Mouse (Mus musculus) retina, adult 2 months (tissue): ENCODE measurements around the gene Dcaf8.

Experiments used
- DNase-seq: peaks from one replicate; pipeline ENCODE4 v3.0.0-alpha.2; 2012; ENCODE audit warnings: low read depth, low spot score

Gene Dcaf8

DNA sequence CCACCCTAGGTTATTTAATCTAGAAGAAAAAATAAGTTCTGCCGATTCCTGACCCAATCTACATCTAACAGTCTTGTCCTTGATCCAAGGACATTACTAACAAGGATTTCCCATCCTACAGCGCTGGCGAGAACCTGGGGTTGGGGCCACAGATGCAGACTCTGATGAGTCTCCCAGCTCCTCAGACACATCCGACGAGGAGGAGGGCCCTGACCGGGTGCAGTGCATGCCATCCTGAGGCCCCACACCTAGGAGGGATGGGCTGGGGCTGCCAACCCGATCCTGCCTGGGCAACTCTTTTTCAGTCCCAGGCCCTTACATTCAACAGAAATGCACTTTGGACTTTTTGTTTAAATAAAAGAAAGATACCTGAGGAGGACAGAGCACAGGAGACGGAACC, 46.6 kb downstream of the Dcaf8 start:
- no peak for DNase-seq

GRCm38 (mm10) chr1:172197146-172197545, 49.3 kb downstream of the Dcaf8 start:
- no peak for DNase-seq

- DNase-seq, result no peak
Observed at GRCm38 (mm10) chr1:172197851-172198250, 50.0 kb downstream of the Dcaf8 start.

DNA sequence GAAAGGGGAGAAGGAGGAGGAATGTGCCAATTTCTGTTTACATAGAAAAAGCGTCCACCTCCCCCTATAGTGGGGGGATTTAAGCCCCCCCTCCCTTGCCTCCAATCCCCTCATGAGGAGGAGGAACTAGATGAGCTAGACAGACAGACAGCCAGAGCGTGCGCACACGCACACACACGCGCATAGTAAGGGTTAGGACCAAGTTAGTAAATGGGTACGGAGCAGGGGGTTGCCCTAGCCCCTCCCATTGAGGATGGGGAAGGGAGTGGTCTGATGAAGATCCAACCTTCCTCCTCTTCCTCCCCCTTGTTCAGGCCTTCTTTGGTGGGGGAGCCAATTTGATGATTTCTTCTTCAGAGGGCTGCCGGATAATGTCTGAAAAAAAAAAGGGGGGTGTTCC, 50.4 kb downstream of the Dcaf8 start:
- no peak for DNase-seq

DNA sequence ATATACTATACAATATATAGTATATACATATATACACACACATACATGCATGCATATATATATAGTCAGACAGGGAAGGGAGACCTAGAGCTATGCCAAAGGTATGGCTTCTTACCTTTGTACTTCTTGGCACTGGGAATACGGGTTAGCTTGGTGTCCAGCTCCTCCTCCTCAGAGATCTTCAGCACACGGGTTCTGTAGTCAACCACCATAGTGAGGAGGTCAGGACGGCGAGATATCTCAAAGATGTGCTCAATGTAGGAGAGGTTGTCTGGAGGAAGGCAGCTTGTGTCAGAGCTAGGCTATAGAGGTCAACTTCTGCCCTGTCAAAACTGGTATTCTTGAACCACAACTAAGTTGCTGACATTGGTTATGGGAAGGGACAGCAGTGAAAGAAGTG, 51.1 kb downstream of the Dcaf8 start:
- DNase-seq, result no peak

DNA sequence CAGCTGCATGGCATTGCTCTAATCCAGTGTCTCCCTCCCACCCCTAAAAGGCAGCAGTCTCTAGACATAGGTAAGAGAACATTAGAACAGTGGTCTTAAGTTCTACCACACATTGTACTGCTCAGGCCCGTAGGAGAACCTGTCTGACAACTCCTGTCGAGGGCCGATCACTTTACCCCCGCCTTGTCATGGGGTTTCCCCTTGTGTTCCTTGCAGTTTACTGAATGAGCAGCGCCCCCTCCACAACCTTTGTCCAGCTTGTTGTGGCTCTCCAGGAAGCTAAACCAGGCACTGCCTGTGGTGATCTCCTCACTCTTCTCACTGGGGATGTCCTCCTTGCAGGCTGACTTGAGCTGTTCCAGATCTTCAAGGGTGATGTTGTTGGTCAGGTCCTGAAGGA, 52.3 kb downstream of the Dcaf8 start:
- no peak for DNase-seq

DNA sequence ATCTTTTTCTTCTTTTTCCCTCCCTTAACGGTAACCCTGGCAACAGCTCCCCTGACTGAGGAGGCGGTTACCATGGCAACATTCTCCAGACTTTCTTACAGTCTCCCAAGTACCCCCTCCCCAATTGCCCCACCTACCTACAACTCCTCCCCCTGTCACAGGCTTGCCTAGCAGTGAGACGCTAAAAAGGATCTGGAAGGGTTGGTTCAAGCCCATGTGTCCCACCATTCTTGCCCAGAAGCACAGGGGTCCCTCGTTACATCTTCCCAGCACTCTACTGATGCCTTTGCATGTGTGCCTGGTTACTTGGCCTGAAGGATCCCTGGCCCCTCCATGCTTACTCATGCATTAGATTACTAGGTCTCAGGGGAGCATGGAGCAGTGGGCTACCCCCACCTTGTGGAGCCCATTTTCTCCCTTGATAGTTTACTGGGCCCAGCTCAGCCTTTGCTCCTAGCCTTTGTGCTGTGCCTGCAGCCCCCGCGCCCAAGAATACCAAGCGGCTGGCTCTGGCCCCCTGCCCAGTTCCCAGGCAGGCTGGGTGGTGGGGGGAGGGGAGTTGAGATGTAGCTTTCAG, 53.1 kb downstream of the Dcaf8 start:
- DNase-seq, result no peak

DNA sequence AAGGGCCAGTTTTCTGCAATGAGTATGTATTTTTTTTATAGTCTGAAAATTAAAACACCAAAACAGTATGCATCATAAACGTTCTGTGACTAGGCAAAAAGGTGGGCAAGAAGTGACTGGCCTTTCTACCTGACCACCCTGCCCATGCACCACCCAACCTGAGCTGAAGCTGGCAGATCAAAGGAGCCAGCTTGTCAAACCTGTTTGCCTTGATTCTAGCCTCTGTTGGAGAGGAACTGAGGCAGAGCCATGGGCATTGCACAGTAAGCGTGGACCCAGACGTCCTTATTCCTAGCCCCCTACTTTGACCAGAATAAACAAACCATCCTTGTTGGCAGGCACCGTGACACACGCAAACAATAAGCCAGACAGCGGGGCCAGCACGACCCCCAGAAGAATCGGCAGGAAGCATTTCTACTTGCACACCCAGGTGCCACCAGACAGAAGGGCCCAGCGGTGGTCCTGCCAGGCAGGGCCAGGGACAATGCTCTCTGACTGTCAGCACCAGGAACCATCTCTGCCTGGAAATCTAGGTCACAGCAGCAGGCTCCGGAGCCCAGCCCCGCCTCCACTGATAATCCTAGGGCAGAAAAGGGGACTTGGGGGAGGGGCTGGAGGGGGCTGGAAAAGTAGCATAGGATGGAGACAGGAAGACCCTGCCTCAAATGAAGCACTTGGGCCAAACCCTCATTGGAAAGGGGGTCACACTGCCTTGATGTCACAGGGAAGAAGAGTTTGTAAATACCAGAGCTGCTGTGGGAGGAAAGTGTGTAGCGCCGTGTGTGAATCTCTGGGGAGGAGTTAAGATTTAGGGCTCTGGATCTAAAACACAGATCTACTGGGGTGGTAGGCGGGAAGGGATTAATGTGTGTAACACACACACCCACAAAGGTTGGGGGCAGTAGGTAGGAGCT, 54.3 kb downstream of the Dcaf8 start:
- DNase-seq, result peak; percentile 73

DNA sequence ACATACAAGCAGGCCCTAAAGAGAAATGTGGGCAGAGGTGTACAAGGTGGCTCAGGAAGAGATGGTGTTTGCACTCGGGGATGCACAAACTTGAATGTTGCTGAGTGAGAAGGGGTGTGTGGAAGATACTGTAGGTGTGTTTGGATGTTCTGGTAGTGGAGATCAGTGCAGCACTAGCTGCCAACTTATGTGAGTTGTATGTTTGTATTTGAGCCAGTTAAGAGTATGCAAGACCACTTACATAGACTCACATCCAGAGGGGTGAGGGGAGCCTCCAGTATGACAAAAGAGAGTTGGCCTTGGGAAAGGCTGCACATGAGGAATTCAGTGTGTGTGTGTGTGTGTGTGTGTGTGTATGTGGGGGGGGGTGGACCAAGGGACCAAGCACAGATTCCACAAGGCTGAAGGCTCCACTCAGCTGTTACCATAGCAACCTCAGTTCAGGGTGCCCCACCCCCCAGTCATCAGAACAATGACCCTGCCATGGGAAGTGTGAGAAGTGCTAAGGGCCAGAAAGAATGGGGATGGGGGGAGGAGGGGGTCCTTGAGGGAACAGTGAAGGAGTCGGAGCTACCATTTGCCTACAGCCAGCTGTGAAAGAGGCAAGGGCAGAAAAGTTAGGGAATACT, 55.1 kb downstream of the Dcaf8 start:
- DNase-seq, result no peak

GRCm38 (mm10) chr1:172203566-172203965, 55.7 kb downstream of the Dcaf8 start:
- no peak for DNase-seq

DNA sequence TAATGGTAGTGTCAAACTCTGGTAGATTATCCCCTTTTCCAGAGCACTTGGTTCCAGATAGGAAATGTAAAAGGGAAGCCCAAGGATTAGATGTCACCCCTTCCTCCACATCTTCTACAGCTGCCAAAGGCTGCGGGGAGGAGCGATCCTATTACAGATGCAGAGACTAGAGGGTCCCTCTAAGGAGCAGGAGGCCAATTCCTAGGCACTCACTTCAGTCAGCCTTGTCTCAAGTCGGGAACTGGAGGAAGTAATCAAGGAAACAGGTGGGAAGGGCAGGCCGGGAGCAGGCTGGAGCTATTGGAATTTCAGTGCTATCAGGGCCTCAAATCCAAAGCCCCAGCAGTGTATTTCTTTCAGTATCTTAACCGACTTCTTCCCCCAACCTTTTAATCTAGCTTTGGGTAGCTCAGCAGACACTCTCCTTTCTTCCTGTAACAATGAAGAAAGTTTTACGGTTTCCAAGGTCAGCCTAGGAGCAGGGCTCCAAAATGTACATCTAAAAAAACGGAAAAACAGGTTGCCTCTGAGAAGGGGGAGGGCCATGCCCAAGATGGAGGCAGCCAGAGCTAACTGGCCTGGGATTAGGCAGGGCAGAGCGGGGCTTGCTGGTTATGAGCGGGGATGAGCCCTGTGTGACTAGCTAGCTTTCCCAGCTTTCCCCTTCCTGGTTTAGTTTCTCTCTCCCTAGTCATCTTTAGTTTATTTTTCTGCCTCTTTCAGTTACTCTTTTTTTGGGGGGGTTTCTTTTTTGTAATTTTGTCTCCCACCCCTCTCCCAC, 56.3 kb downstream of the Dcaf8 start:
- no peak for DNase-seq

DNA sequence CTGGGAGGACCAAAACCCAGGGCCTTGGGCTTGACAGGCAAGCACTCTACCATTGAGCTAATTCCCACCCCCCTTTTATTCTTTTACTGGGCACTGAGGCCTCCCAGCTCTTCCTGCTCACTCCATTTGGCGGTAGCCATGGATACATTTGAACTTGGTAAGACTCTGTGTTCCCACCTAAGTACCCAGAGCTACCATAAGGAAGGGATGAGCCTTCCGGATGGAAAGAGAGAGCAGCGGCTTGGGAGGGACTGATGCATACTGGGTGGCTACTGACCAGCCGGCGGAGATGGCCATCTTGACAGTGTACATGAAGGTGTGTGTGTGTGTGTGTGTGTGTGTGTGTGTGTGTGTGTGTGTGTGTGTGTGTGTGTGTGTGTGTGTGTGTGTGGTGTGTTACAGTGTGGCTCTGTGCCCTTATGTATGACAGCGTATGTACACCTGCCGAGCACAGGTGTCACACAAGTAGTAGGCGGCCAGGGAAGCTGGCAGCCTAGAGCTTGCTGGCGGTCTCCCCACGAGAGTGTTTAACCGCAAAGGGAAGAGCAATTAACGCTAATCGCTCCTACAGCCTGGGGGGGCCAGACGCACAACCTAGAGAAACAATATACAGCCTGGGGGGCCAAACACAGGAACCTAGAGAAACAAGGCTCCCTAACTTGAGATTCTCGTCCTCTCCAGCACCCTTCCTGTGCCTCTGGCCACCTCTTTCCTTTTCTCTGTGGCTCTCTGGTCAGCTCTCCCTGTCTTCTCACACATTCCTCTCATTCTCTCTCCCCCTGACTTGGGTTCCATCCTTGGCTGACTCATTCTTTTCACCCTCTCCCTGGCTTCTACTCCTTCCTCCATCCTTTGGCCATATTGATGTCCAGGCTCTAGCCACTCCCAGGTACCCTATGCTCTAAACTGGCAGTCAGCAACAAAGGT, 57.2 kb downstream of the Dcaf8 start:
- no peak for DNase-seq

DNA sequence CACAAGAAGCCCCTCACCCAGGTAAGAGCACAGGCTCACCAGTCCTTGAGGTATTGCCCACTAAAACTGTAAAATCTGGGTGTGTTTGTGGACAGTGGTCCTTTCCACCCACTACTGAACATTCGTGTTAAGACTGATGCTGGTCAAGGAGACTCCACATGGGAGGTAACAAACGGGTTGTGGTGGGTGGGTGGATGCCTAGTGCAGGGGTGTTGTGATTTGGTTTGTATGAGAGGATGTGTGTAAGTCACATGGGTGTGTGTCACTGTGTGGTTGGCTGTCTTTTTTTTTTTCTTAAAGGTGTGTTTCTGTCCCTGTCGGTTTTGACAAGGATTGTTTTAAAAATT, 57.8 kb downstream of the Dcaf8 start:
- DNase-seq, result no peak

- DNase-seq, result no peak
Observed at GRCm38 (mm10) chr1:172206141-172206917, 58.4 kb downstream of the Dcaf8 start, which contains the start of gene Pea15a. Gene Pea15a, minus strand, starts transcription at chr1:172206804.

- no peak for DNase-seq
Observed at GRCm38 (mm10) chr1:172207111-172207584, 59.3 kb downstream of the Dcaf8 start.

GRCm38 (mm10) chr1:172212776-172213175, 64.9 kb downstream of the Dcaf8 start:
- DNase-seq, result no peak

GRCm38 (mm10) chr1:172213771-172214170, 65.9 kb downstream of the Dcaf8 start:
- no peak for DNase-seq

GRCm38 (mm10) chr1:172214748-172215147, 66.9 kb downstream of the Dcaf8 start:
- no peak for DNase-seq

DNA sequence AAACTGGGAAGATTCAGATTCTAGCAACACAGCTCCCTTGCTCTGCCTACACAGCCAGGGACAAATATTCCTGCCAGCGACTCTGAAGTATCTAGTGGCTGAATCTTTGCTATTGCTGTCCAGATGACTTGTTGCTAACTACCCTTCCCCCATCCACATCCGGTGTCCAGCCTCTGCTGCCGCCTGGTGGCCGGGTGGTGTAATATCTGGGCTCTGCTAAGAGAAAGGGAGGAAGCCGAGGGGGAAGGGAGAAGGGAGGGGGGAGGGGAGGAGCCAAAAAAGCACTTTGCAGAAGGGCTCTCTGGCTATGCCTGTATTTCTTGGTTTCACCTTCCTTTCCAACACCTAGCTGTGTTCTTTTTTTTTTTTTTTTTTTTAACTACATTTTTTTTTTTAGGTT, 69.3 kb downstream of the Dcaf8 start:
- peak; percentile 89 for DNase-seq
